Mouse (Mus musculus): ENCODE measurements around the gene Brdt.

The Brdt gene

DNA sequence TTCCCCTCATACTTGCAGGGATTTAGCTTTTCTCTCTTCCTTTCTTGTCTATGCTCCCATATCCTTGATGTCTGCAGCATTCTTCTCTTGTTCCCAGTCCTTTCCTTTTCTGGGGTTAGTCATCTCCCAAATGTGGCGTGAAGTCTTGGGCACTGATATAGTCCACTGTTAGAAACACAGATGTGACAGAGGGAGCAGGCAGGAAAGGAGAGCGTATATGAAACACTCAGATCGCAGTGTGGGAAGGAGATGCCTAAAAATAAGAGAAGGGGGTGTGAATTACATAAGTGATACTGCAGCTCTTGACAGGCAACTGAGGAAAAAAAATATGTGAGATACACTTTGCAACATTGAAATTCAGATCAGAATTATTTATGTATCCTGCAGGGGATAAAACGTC is 74.4 kb downstream of the Brdt start:
- intact Hi-C loops (cut with DNase I) = no loop called here

DNA sequence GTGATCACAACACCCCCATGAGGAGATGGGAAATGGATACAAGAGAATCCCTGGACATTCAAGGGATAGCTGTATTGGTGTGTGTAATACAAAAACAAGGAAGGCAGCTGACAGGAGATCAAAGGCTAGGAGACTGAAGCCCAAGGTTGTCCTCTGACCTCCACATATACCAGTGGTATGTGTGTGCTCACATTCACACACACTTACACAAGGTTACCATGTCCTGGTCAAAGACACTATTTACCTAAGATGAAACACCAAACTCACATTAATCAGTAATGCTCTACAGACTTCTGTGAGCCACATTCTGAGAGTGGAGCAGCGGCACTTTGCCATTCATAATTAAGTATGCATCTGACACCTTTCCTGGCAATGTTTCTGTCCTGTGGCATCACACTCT is 79.3 kb downstream of the Brdt start:
- intact Hi-C loops (cut with DNase I) = no loop called here

DNA sequence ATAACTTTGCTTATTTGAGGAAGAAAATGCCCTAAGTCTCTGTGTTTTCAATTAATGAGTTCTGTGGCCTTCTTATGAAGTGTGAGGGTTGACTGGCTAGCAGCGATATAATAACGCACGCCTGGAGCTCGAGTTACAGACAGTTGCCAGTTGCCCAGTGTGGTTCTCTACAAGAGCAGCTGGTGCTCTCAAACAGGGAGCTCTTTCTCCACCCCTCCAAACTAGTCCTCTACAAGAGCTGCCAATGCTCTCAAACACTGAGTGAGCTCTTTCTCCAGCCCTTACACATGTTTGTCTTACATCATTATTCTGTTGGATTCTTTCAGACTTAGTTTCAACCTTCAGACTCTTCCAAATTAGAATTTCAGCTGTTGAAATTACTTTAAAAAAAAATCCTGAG is 80.4 kb downstream of the Brdt start:
- intact Hi-C loops (cut with DNase I) = no loop called here

DNA sequence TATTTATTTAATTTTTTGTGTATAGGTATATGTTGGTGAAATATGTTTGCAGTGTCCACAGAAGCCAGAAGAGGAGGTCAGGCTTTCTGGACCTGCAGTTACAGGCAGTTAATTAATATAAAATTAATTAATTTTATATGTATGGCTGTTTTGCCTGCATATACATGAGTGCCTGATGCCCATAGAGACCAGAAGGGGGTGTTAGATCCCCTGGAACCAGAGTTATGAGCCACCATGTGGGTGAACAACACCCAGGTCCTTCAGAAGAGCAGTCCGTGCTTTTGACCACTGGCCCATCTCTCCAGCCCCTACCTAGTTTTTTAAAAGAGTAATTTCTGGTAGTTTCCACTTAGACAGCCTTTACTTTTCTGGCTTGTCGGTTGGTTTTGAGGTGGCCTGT is 81.3 kb downstream of the Brdt start:
- intact Hi-C loops (cut with DNase I) = no loop called here

DNA sequence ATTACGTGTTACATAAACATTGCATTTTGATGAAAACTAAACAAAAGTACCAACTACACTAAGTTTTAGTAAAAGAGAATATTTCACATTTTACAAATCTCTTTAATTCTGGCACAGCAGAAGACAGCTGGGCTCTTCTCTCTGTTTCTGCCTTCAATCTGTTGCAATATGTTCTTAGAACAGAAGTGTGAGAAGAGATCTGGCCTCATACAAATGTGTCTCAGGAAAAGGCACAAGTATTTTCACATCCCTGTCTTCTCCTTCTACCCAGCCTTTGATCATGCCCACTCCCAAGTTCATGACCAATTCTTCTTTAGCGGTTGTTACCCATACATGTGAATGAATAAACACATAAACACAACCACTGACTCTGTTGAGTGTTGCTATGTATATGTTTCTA is 84.1 kb downstream of the Brdt start:
- intact Hi-C loops (cut with DNase I) = no loop called here

DNA sequence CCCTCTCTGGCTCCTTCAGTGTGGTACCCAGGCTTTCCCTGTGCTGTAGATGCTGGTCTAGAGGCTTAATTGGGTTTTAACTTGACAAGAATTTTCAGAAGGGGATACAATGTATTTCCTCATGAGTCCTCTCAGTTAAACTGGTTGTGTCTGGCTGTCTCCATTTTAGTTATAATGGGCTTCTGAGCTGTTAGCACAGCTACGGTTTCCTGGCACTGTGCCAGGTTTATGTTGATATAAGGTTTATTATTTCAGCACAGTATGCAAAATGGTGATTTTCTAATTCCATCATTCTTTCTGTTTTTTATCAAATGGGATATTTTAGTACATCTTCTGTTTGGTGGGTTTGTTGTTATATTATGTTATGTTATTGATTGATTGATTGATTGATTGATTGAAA is 90.7 kb downstream of the Brdt start:
- intact Hi-C loops (cut with DNase I) = no loop called here

DNA sequence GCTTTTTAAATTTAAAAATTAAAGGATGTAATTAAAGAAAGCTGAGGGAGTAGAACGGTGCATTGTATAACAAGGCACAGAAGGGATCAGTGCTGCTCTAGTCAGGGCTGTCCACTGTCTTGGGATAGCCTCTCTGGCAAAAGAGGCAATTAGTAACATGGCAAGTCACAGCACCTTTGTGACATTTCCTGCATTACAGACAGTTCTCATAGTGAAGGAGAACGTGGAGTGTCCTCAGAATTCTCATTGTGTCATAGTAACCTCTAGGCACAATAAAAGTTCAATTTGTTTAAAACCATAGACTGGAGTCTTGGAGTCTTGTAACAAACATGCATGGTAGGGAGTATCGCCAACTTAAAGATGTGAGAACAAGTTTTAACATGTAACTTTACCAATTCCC is 100.3 kb downstream of the Brdt start, which contains the start of gene Lpcat2b:
Gene Lpcat2b, plus strand, starts transcription at position 301 of the 400 bp plus-strand sequence.
- intact Hi-C loops (cut with DNase I) = no loop called here

DNA sequence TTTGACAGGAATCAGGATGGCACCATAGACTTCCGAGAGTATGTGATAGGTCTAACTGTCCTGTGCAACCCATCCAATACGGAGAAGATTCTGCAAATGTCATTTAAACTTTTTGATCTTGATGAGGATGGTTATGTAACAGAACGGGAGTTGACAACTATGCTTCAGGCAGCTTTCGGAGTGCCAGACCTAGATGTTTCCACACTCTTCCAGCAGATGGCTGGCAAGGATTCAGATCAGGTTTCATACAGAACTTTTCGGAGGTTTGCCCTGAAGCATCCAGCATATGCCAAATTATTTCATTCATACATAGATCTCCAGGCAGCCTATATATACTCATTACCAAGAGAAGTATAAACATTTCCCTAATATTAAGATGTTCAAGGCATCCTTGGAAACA is 103.0 kb downstream of the Brdt start:
- intact Hi-C loops (cut with DNase I) = no loop called here

DNA sequence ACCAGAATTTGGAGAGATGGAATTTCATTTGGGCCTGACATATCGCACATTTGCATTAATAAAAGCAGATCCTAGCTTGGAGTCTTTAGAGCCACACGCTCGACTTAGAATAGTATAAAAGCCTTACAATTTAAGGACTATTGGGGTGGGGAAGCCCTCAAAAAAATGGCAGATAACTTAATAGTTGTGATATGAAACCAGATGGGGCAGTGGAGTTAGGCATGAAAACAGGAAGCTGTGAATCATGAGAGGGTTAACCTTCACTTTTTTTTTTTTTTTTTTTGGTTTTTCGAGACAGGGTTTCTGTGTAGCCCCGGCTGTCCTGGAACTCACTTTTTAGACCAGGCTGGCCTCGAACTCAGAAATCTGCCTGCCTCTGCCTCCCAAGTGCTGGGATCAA is 105.2 kb downstream of the Brdt start:
- intact Hi-C loops (cut with DNase I) = loop anchor here (5.0 kb wide), 1 partner anchor 79 kb away; no protein-coding TSS in a partner anchor

Data from adrenal gland (tissue).